Mouse (Mus musculus): ENCODE results near the gene Nr4a1. TPM values are rescaled to one million over a fixed set of nuclear protein-coding genes. Genes with fewer than 3 reads are reported as not detected.

Gene Nr4a1
- polyA plus RNA-seq, 1 experiment from 2014 or later = 7.6 TPM

- 2% methylated on average over 56 of the region's 56 CpGs for WGBS
- Histone ChIP-seq H3K4me3 (peak overlapping the region; percentile 46), H3K4me2 (peak overlapping the region; percentile 55), H3K27me3 (no peaks in the 10 kb centered on the region), H3K27ac (replicated peaks) (peak overlapping the region; percentile 78), H3K36me3 (no peaks in the 10 kb centered on the region), H3K4me1 (replicated peaks) (peaks cover 11% of the 10 kb centered on the region), H3K9ac (peak overlapping the region; percentile 66), H3K9me3 (no peaks in the 10 kb centered on the region)
- peak; percentile 98 for ATAC-seq (ENCODE audit: low read depth)
Observed at GRCm38 (mm10) chr15:101246231-101247154, 7.6 kb upstream of the Nr4a1 start.

GRCm38 (mm10) chr15:101247155-101247498 is 6.9 kb upstream of the Nr4a1 start:
- H3K36me3 ChIP-seq = no peaks in the 10 kb centered on the region
- 89% methylated on average over 1 of the region's 1 CpGs for WGBS
- ATAC-seq (ENCODE audit: low read depth) = no peak
- H3K27ac ChIP-seq (replicated peaks) = no peak overlapping the region; the same call in 1 of the 2 replicates
- no peaks in the 10 kb centered on the region for H3K9me3 ChIP-seq
- H3K4me1 ChIP-seq (replicated peaks) = peaks cover 11% of the 10 kb centered on the region
- no peaks in the 10 kb centered on the region for H3K27me3 ChIP-seq
- no peak overlapping the region for H3K4me3 ChIP-seq
- peak overlapping the region; percentile 61; the same call in 1 of the 2 replicates for H3K9ac ChIP-seq
- H3K4me2 ChIP-seq = peak overlapping the region; percentile 55

GRCm38 (mm10) chr15:101248029-101248710 is 5.9 kb upstream of the Nr4a1 start:
- 67% methylated on average over 5 of the region's 5 CpGs for WGBS
- ATAC-seq (ENCODE audit: low read depth) = no peak
- H3K27me3 ChIP-seq = 0 out of 2 replicates have a peak, but pooled peaks cover 5% of the 10 kb centered on the region
- H3K4me2 ChIP-seq = no peak overlapping the region
- H3K4me3 ChIP-seq = no peak overlapping the region
- H3K9ac ChIP-seq = no peak overlapping the region
- H3K9me3 ChIP-seq = no peaks in the 10 kb centered on the region
- 0 out of 2 replicates have a peak overlapping the region, but pooled peaks have one; percentile 1 for H3K27ac ChIP-seq (replicated peaks)
- no peaks in the 10 kb centered on the region for H3K36me3 ChIP-seq
- peaks cover 11% of the 10 kb centered on the region for H3K4me1 ChIP-seq (replicated peaks)

- ATAC-seq (ENCODE audit: low read depth) = no peak
- 81% methylated on average over 9 of the region's 9 CpGs for WGBS
- no peak overlapping the region for H3K4me3 ChIP-seq
- H3K9ac ChIP-seq = no peak overlapping the region
- no peak overlapping the region for H3K4me2 ChIP-seq
- peaks cover 25% of the 10 kb centered on the region for H3K4me1 ChIP-seq (replicated peaks)
- H3K27ac ChIP-seq (replicated peaks) = no peak overlapping the region
- 0 out of 2 replicates have a peak, but pooled peaks cover 6% of the 10 kb centered on the region for H3K27me3 ChIP-seq
- H3K9me3 ChIP-seq = no peaks in the 10 kb centered on the region
- H3K36me3 ChIP-seq = no peaks in the 10 kb centered on the region
Observed at GRCm38 (mm10) chr15:101250220-101250800, 3.8 kb upstream of the Nr4a1 start.

GRCm38 (mm10) chr15:101251930-101252329 is 2.1 kb upstream of the Nr4a1 start:
- WGBS = 92% methylated on average over 5 of the region's 5 CpGs
- Histone ChIP-seq H3K4me3 (no peak overlapping the region), H3K27me3 (0 out of 2 replicates have a peak, but pooled peaks cover 6% of the 10 kb centered on the region), H3K27ac (replicated peaks) (no peak overlapping the region), H3K9ac (no peak overlapping the region), H3K9me3 (no peaks in the 10 kb centered on the region), H3K36me3 (no peaks in the 10 kb centered on the region), H3K4me1 (replicated peaks) (peaks cover 18% of the 10 kb centered on the region), H3K4me2 (no peak overlapping the region)
- no peak for ATAC-seq (ENCODE audit: low read depth)

GRCm38 (mm10) chr15:101252614-101253013 is 1.5 kb upstream of the Nr4a1 start:
- Histone ChIP-seq H3K27me3 (0 out of 2 replicates have a peak, but pooled peaks cover 6% of the 10 kb centered on the region), H3K9me3 (no peaks in the 10 kb centered on the region), H3K9ac (no peak overlapping the region), H3K36me3 (no peaks in the 10 kb centered on the region), H3K27ac (replicated peaks) (no peak overlapping the region), H3K4me1 (replicated peaks) (peaks cover 14% of the 10 kb centered on the region), H3K4me3 (no peak overlapping the region), H3K4me2 (no peak overlapping the region)
- 90% methylated on average over 6 of the region's 6 CpGs for WGBS
- no peak for ATAC-seq (ENCODE audit: low read depth)

- Histone ChIP-seq H3K4me3 (peak overlapping the region; percentile 63), H3K4me1 (replicated peaks) (peaks cover 14% of the 10 kb centered on the region), H3K27me3 (0 out of 2 replicates have a peak, but pooled peaks cover 6% of the 10 kb centered on the region), H3K27ac (replicated peaks) (peak overlapping the region; percentile 50), H3K9ac (peak overlapping the region; percentile 89), H3K4me2 (peak overlapping the region; percentile 82), H3K36me3 (no peaks in the 10 kb centered on the region), H3K9me3 (no peaks in the 10 kb centered on the region)
- WGBS = 40% methylated on average over 3 of the region's 3 CpGs
- ATAC-seq (ENCODE audit: low read depth) = peak; percentile 7
Observed at GRCm38 (mm10) chr15:101253563-101253885, 545 bp upstream of the Nr4a1 start.

GRCm38 (mm10) chr15:101255842-101256462 is 1.9 kb downstream of the Nr4a1 start:
- H3K36me3 ChIP-seq = no peaks in the 10 kb centered on the region

GRCm38 (mm10) chr15:101256463-101257206 is 2.6 kb downstream of the Nr4a1 start:
- Histone ChIP-seq H3K4me1 (replicated peaks) (peaks cover 27% of the 10 kb centered on the region), H3K27ac (replicated peaks) (no peak overlapping the region), H3K27me3 (0 out of 2 replicates have a peak, but pooled peaks cover 6% of the 10 kb centered on the region), H3K9me3 (no peaks in the 10 kb centered on the region), H3K9ac (no peak overlapping the region), H3K36me3 (no peaks in the 10 kb centered on the region), H3K4me2 (no peak overlapping the region), H3K4me3 (no peak overlapping the region)
- WGBS = 84% methylated on average over 14 of the region's 14 CpGs
- no peak for ATAC-seq (ENCODE audit: low read depth)

More at GRCm38 (mm10) chr15:101255842-101256462, 1.9 kb downstream of the Nr4a1 start:
- WGBS = 87% methylated on average over 7 of the region's 7 CpGs
- Histone ChIP-seq H3K27me3 (0 out of 2 replicates have a peak, but pooled peaks cover 6% of the 10 kb centered on the region), H3K4me1 (replicated peaks) (peaks cover 21% of the 10 kb centered on the region), H3K9ac (no peak overlapping the region), H3K27ac (replicated peaks) (no peak overlapping the region), H3K4me3 (no peak overlapping the region), H3K9me3 (no peaks in the 10 kb centered on the region), H3K4me2 (no peak overlapping the region)
- no peak for ATAC-seq (ENCODE audit: low read depth)

- Histone ChIP-seq H3K27me3 (no peaks in the 10 kb centered on the region), H3K9me3 (no peaks in the 10 kb centered on the region), H3K27ac (replicated peaks) (no peak overlapping the region), H3K4me3 (no peak overlapping the region), H3K36me3 (no peaks in the 10 kb centered on the region), H3K4me1 (replicated peaks) (peaks cover 28% of the 10 kb centered on the region), H3K9ac (no peak overlapping the region), H3K4me2 (no peak overlapping the region)
- 86% methylated on average over 11 of the region's 11 CpGs for WGBS
- ATAC-seq (ENCODE audit: low read depth) = no peak
Observed at GRCm38 (mm10) chr15:101258420-101258819, 4.4 kb downstream of the Nr4a1 start.

GRCm38 (mm10) chr15:101259922-101260321 is 5.9 kb downstream of the Nr4a1 start:
- no peak overlapping the region for H3K4me2 ChIP-seq
- H3K27ac ChIP-seq (replicated peaks) = no peak overlapping the region
- no peaks in the 10 kb centered on the region for H3K36me3 ChIP-seq
- peaks cover 17% of the 10 kb centered on the region; the same call in 1 of the 2 replicates for H3K4me1 ChIP-seq (replicated peaks)
- no peak overlapping the region for H3K4me3 ChIP-seq
- no peaks in the 10 kb centered on the region for H3K9me3 ChIP-seq
- no peak for ATAC-seq (ENCODE audit: low read depth)
- peaks cover 10% of the 10 kb centered on the region for H3K27me3 ChIP-seq
- 76% methylated on average over 3 of the region's 3 CpGs for WGBS
- H3K9ac ChIP-seq = no peak overlapping the region

All from neural tube, embryonic 13.5 days (tissue).